Mouse (Mus musculus) CD4-positive helper T cell, adult 2 months (primary cell): ENCODE measurements around the gene Ccdc102a.

Source experiments
- DNase-seq: peaks from one replicate; pipeline ENCODE4 v3.0.0-alpha.2; 2012; ENCODE audit warnings: low read depth, missing footprints, low spot score

Gene Ccdc102a

DNA sequence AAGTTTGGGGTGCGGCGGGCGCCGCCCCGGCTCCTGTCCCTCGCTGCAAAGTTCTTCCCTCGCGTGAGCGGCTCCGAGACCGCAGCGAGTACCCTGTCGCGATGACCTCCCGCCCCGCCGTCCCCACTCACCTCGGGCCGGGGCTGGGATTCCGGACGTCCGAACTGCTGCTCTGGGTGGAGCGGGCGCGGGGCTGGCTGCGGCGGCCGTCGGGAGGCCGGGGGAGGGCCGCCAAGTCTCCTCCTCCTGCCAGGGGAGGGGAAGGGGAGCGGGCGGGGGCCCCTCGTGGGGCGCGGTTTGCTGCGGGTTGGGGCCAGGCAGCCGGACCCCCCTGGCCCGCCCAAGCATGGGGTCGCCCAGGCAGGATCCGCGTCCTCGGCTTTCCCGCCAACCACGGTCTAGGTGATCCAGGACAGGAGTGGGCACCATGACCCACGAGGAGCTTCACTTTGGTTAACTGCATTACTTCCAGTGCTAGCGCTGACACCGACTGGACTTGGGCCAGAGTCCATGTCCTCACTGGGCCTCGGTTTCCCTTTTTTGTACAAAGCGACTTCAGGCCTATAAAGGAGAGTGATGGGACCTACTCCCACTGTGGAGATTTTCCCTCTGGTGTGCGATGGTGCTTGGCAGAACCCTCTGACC, at the start of gene Ccdc102a:
Gene Ccdc102a, minus strand, starts transcription at position 248 of the 645 bp plus-strand sequence.
- DNase-seq: peak; percentile 31

DNA sequence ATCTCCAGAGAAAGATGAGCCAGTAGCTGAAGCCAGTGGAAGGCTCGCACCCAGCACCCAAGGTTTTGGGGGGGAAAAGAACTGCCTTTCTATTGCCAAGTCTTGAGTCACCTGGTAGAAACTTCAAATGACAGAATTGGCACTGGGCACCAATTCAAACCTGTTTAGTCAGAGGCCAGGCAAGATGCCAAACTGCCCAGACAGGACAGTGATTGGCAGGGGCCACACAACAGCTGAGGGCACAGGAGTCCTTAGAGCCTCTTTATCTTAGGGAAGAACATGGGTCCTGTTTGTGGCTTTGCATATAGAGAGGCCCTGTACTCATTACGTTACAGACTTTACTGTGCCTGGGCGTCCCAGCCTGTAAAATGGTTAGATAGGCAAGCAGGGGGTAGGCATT, 49.7 kb upstream of the Ccdc102a start:
- no peak for DNase-seq

GRCm38 (mm10) chr8:94967071-94967470, 49.2 kb upstream of the Ccdc102a start:
- DNase-seq: no peak

DNA sequence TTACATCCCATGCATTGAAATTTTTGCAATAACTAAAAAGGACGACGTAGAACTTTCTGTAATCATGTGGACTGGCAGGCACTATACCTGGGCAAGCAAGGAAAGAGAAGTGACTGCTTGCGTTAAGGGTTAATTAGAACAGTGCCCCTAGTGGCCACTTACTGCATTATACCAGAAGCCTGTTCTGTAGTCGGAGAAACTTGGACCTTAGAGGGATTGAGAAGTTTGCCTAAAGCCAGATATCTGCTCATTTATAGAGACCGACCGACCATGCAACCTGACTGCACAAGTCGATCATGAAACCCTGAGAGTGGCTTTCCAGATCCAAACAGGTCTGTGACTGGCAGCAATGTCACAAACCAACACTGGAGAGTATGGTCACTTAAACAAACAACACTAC, 48.7 kb upstream of the Ccdc102a start:
- peak; percentile 55 for DNase-seq

GRCm38 (mm10) chr8:94964828-94965227, 46.9 kb upstream of the Ccdc102a start:
- DNase-seq: no peak

DNA sequence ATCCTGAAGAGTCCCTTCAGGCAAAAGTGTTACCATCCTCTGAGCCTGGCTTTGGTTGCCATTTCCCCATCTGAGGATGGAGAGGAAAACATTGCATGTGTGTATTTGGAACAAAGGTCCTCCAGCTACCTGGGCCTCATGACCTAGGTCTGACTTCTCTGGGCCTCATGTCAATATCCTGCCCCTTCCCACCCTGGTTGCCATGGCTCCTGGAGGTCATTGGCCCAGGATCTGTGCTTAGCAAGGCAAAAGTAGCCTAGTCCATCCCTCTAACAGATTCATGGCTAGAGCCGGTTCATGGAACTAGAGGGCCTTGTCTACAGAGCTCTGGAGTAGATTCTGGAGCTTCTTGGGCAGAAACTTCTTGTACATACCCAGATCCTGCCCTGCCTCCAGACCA, 44.3 kb upstream of the Ccdc102a start:
- no peak for DNase-seq

DNA sequence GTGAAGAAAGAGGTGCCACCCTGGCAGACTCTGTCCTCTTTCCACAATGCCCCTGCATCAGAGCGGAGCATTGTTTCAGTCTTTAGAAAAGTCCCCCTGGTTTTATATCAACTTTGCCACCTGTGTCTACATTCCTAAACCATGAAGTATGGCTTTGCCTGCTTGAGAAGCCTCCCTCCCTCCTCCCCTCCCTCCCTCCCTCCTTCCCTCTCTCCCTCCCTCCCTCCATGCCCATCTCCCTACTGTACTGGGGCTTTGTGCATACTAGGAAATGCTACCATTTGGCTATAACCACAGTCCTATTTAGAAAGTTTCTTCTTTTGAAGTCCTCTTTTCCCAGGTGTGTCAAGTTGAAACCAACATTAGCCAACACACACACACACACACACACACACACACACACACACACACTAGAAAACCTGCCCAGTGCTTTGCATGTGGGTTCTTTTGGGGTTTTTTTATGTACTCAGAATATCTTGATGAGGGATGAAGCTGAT, 38.2 kb upstream of the Ccdc102a start:
- DNase-seq: peak; percentile 32

- DNase-seq: peak; percentile 35
Observed at GRCm38 (mm10) chr8:94954921-94955758, 37.2 kb upstream of the Ccdc102a start.

DNA sequence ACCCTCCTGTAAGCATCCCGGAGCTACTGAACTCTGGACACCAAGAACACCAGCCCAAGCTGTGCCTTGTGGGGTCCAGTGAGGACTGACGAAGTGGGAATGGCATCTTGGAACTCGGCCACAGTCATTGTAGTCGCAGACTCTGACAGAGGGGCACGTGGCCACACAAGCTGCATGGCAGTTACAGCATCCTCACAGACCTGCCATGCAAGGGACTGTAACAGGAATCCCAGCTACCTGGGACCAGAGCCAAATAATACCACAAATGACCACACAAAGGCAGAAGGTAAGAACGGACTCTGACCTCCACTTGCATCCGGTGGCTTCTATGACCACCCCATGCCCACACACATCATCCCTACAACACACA, 36.5 kb upstream of the Ccdc102a start:
- no peak for DNase-seq

- DNase-seq: no peak
Observed at GRCm38 (mm10) chr8:94953624-94954367, 35.9 kb upstream of the Ccdc102a start.

DNA sequence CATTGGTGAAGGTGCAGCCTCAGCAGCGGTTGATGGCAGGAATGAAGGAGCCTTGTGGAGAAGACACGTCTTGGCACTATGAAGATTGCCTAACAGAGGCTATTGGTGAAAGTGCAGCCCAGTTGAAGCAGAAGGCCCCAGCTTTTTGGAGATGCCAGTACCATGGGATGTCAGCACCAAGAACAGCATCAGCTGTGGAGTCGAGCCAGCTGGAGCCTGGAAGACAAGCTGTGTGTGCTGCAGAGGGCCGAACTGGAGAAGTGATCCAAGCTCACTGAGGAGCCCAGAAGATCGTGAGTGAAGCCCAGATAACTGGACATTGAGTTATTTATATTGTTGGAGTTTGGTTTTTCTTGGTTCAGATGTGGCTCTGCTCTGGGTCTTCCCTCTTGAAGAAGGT, 34.2 kb upstream of the Ccdc102a start:
- no peak for DNase-seq

DNA sequence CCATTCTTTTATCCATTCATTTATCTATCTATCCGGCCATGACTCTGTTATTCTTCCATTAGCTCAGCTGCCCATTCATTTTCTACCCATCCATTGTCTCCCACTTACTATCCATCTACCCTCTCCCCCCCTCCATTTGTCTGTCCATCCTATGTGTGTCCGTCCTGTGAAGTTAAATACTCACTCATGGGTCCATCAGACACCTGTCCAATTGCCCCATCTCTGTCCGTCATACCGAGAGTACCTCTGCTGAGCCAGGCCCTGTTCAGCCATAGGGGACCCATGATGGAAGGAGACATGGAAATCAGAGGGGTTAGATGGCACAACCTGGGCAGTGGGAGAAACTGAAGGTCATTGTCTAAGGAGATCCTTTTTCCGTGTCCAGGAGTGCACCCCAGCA, 32.6 kb upstream of the Ccdc102a start:
- DNase-seq: no peak

DNA sequence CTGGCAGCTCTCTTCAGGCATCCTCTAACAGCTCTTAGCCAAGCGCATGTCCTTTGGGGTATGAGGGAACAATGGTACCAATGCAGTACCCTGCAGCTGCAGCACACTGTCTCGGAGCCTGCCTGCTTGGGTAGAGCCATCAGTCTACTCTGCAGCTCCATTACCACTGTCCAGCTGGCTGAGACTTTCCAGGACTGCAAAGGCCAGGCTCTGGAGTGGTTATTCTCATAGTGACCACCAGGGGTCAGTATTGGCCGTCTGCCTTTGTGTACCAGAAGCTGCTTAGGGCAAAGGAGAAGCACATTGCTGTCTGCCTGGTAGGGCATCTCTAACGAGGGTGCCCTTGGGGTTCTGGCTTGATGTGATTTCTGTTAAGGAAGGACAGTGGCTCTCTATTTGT, 32.1 kb upstream of the Ccdc102a start:
- DNase-seq: peak; percentile 58

DNA sequence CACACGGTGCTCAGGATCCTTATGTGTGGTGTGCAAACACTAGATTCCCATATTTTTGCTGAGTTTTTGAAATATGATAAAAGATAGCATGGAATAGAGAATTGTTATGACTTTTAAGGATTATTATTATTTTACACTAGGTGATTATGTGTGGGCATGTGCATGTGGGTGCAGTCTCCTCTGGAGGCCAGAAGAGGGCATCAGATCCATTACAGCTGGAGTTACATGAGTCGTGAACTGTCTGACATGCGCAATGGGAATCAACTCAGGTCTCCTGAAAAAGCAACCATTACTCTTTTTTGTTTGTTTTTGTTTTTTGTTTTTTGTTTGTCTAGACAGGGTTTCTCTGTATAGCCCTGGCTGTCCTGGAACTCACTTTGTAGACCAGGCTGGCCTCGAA, 31.1 kb upstream of the Ccdc102a start:
- DNase-seq: no peak

GRCm38 (mm10) chr8:94948421-94948820, 30.5 kb upstream of the Ccdc102a start:
- no peak for DNase-seq

- no peak for DNase-seq
Observed at GRCm38 (mm10) chr8:94945185-94945584, 27.3 kb upstream of the Ccdc102a start.

DNA sequence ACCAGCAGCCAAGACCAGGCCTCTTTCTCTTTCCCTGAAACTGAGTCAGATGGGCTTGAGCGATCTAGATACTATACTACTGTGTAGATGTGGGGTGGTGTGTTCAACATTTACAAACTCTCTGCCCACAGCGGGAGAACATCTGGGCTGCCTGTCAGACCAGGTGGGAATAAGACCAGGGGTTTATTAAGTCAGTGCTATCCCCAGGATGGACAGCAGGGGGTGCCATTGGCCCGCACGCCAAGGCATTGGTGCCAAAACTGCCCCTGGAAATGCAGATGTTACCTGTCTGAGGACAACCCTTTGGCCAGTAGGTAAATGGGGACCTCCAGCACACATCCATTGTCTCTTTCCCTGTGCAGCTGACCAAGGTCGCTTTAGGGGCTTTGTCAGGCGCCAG, 24.7 kb upstream of the Ccdc102a start:
- DNase-seq: peak; percentile 51

DNA sequence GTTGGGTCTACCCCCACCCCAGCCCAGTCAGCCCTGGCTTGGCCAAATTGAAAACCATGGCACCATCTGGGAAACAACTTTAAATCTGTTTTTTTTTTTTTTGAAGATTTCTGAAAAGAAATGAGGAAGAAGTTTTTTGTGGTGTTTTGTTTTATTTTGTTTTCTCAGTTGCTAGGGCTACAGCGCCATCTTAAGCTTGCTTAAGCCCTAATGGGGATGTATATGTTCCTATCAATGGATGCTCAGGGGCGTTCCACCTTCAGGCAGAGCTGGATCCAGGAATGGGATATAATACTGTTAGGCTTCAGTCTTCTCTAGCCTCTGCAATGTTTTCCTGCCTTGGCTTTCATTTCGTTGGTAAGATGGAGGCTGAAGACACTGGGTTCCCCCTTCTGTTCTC, 17.3 kb upstream of the Ccdc102a start:
- no peak for DNase-seq

DNA sequence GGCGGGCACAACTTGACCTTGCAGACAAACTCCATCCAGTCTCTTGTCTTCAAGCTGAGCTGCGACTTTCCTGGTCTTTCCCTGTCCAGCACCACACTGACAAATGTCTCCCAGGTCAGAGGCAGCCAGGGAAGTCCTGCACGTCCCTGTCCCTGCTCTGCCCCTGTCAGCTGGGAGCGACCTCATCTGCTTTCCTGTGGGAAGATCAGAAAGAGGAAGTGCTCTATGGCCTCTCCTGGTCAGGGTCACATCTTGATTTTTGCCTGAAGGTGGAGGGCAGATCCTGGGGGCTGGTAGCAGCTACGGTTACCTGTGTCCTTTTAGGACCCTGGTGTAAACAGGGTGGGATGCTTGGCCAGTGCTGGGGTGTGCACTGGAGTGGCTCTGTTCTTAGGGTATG, 16.0 kb upstream of the Ccdc102a start:
- DNase-seq: no peak

GRCm38 (mm10) chr8:94928227-94928626, 10.3 kb upstream of the Ccdc102a start:
- no peak for DNase-seq

GRCm38 (mm10) chr8:94923405-94923804, 5.5 kb upstream of the Ccdc102a start, which contains the start of gene Adgrg5:
Gene Adgrg5 (plus strand): TSS chr8:94923694.
- no peak for DNase-seq

DNA sequence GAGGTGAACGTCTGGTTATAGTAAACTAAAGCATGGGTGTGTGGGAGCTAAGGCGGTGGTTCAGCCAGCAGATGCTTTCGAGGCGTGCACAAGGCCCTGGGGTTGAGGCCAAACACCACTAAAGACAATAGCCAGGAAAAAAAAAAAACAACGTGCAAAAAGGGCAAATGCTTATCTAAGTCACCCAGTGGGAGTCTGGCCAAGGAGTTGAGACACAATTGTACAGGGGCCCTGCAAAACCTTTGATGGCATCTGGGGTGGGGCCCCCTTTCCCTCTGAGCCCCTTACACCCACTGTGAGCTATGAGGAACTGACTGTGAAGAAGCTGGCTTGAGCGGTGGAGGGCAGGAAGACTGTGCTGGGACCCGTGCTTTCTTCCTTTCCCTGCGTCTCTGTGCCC, 4.7 kb upstream of the Ccdc102a start:
- DNase-seq: no peak
